Mouse (Mus musculus) MN1 (cell line): ENCODE measurements around the gene Map6.

Experiments used
- DNase-seq: peaks from one replicate; pipeline ENCODE4 v3.0.0-alpha.2; 2016; ENCODE audit warnings: low spot score

Map6 gene

DNA sequence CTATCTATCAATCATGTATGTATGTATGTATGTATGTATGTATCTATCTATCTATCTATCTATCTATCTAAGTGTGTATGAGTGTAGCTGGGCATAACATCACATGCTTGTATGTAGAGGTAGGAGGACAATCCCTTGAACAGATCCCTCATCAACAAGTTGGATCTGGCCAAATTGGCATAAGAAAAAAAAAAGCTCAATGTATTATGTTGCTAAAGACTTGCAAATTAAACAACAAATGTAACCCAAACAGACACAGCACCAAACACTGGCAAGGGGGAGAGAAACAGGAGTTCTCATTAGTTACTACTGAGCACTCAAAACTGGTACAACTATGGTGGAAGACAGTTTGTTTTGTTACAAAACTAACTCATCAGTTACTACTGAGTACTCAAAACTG is 2.6 kb upstream of the Map6 start:
- DNase-seq, result no peak

DNA sequence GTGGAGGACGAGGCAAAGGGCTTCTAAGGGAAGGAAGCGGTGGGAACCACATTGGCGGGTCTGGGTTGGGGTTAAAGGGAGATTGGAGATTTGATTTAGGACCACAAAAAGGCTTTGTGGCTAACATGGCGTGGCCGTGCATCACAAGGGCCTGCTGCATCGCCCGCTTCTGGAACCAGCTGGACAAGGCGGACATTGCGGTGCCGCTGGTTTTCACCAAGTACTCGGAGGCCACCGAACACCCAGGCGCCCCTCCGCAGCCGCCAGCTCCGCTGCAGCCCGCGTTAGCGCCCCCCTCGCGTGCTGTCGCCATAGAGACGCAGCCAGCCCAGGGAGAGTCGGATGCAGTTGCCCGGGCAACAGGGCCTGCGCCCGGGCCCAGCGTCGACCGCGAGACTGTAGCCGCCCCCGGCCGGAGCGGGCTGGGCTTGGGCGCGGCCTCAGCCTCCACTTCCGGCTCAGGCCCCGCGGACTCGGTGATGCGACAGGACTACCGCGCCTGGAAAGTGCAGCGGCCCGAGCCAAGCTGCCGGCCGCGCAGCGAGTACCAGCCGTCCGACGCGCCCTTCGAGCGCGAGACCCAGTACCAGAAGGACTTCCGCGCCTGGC is 754 bp downstream of the Map6 start:
- peak; percentile 90 for DNase-seq

DNA sequence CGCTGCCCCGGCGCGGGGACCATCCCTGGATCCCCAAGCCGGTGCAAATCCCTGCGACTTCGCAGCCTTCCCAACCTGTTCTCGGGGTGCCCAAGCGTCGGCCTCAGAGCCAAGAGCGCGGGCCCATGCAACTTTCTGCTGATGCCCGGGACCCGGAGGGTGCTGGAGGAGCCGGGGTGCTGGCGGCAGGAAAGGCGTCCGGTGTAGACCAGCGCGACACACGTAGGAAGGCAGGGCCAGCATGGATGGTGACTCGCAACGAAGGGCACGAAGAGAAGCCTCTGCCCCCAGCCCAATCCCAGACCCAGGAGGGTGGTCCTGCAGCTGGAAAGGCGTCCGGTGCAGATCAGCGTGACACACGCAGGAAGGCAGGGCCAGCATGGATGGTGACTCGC is 1.3 kb downstream of the Map6 start:
- no peak for DNase-seq

DNA sequence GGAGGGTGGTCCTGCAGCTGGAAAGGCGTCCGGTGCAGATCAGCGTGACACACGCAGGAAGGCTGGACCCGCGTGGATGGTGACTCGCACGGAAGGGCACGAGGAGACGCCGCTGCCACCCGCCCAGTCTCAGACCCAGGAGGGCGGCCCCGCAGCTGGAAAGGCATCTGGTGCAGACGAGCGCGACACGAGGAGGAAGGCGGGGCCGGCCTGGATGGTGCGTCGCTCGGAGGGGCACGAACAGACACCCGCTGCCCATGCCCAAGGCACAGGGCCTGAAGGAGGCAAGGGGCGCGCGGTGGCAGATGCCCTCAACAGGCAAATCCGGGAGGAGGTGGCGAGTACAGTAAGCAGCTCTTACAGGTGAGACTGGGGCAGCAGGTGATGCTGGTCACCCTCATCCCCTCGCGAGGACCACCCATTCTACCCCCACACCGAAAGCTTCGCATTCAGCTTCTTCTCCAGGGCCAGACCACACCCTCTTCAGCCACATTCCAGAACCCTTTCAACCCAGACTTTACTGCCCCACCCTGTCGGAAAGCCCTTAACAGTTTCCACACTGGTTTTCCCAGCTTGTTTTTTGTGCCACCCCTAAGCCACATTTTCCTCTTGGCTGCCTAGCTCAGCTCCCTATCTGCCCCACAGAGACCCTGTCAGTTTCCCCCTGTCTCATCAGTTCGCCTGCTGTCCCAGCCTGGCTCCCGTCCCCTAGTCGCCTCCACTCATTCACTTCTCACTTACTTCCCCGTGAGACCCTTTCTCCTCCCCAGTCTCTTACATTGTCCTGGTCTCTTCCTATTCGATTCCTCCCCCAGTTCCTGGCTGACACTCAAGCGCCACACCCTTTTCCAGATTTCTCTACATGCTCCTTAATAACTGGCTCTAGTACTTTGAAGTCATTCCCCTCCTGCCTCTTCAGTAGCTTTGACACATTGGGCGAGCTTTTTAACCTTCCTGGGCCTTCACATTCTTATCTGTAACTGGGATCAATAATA is 2.0 kb downstream of the Map6 start:
- peak; percentile 60 for DNase-seq

DNA sequence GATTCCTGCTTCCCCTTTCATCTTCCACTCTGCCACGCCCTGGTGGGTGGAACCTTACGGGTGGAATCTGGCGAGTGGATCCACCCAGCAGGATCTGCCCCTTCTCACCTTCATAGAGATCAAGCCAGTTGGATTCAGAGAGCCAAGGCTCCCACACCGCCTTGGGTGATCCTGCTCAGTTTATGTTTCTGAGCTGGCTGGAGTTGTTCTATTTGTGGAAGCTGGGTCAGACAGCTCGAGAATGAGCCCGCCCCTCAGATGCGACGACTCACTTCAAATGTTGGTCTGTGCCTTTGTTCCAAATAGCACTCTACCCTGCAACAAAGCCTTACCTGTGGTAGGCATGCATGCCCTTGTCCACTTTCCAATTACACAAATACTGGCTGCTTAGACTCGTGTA is 4.4 kb downstream of the Map6 start:
- DNase-seq, result no peak

DNA sequence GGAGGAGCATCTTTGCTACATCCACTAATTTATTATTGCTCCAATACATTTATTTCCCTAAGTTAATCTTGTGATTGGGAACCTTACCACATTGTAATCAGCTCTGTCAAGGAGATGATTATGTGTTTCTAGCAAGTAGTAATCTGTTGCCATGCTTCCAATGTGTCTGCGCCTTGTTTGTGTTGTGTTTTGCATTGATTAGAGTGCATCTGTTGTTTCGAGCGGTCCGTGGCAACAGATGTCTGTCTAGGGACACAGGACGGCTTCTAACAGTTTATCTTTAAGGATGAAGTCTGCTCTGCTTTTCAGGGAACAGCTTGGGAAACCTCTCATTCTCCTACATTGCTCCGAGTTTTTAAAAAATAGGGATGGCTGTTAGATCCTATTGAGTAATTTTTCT is 7.9 kb downstream of the Map6 start:
- DNase-seq, result no peak

DNA sequence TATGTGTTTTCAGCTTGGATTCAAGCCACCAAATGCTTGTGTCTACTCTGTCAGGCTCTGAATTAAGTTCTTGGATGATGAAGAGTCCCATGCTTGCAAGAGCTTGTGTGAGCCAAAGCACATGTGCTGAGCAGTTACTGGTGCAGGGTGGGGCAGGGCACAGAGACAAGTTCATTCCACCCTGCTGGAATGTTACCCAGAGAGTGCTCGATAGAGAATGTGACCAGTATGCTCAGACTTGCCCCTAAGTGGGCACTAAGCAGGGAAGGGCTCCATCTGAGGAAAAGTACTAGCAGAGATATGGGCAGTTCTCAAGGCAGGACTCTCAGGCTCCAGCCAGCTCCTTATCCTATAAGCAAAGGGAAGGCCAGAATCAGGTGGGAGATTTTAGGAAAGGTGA is 9.4 kb downstream of the Map6 start:
- no peak for DNase-seq

DNA sequence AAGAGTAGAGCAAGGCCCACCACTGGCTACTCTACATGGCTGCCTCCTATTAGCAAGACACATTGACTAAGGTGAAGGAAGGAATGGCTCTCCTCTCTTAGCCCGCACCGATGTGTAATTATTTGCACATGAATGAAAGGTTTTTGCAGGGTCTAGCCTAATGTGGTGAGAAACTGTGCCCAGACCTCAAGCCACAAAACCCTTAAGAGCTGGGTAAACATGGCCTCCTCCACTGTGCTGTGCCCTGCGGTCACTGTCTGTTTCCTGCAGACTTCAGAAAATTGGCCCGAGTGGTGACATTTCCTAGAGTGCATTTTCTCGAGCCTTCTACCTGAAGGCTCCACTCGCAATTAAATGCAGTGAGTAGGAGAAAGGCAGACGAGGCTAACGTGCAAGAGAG is 11.1 kb downstream of the Map6 start:
- no peak for DNase-seq

DNA sequence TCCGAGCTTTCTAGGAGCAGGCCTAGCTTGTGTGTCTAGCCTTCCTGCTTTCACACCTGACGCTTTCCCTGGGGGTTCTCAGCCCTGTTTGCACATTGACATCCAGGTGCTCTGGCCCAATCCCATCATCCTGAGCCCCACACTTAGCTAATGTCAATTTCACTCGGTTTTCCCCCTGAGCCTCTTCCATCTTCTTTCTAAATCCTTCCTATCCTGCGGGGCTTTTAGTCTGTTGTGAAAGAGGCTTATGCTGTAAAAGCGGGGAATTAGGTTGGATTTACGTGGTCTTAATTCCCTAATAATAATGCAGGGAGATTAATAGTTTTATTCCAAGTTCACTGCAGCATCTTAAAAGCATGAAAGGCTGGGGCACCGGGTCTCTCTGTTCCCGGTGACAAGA is 12.3 kb downstream of the Map6 start:
- no peak for DNase-seq

DNA sequence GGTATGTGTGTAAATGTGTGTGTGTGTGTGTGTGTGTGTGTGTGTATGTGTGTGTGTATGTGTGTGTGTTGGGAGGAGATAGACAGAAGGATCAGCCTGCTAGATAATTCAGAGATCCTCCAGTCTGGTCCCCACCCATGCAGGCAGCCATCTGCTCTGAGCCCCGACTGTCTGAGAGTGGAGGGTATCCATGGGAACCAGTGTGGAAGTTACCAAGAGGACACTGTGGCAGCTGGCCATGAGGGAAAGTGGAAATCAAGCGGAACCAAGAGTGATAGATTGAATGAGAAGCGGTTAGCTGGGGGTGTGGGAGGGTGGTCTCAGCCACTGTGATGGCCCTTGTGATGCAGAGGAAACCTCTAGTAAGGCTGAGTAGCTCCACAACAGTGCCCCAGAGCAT is 20.0 kb downstream of the Map6 start:
- DNase-seq, result peak; percentile 69

DNA sequence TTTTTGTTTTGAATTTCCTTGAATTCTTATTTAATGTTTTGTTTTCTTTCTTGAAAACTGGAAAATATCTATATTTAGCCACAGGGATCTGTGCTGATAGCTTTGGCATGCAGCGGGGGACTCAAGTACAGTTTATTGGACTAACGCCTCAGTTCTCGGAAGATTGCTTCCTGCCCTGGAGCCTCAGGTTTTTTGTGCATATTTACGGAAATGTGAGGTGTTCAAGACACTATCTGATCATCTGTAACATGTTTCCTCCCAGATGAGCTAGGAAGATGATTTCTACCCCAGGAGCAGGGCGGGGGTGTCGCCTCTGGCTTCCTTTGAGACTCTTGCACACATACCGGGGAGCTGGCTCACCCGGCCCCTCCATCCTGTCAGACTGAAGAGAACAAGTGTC is 22.8 kb downstream of the Map6 start:
- no peak for DNase-seq

DNA sequence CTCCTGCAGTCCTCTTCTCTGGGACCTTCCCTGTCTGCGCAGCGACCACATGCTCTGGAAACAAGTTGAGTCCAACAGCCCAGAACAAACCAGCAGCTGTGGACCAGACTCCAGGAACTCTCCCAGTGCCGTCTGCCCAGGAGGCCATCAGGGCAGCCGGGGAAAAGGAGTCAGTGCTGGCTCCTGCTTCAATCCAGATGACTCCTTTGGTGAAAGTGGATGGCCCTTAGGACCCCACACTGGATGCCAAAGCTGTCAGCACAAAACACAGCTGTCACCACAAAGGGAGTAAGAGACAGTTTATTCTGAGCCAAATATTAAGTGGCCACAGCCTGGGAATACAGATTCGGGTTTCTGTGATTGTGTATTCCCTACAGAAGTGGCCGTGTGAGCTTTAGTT is 23.7 kb downstream of the Map6 start:
- DNase-seq, result no peak

DNA sequence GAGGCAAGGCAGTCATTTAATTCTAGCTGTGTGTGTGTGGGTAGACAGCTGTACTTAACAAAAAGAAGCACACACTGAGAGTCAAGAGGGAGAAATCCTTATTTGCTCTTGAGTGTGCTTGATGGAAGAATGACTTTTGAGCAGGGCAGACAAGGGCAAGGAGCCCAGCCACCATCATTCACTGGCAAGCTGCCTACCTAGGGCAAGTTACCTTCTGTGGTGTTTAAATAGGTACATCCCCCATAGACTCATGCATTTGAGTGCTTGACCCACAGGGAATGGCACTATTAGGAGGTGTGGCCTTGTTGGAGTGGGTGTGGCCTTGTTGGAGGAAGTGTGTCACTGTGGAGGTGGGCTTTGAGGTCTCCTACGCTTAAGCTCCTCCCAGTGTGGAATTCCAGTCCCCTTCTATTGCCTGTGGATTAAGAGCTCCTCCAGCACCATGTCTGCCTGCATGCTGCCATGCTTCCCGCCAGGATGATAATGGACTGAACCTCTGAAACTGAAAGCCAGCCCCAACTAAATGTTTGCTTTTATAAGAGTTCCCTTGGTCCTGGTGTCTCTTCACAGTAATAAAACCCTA is 27.0 kb downstream of the Map6 start:
- no peak for DNase-seq

DNA sequence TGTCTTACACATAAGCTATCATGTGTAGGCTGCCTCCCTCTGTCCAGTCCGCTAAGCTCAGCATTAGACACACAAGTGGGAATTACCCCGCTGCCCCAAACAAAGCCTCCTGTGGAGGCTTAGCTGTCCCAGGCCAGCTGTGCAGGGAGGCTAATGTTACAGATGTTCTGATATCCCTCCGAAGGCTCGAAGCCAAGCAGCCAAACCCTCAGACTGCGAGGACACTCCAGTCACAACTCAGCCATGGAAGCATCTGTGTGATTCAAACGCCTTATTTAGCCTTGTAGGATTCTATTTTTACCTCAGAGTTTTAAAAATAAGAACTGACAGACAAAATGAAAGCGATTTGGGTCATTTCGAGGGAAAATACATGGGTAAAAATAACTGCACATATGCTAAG is 27.9 kb downstream of the Map6 start:
- peak; percentile 56 for DNase-seq

DNA sequence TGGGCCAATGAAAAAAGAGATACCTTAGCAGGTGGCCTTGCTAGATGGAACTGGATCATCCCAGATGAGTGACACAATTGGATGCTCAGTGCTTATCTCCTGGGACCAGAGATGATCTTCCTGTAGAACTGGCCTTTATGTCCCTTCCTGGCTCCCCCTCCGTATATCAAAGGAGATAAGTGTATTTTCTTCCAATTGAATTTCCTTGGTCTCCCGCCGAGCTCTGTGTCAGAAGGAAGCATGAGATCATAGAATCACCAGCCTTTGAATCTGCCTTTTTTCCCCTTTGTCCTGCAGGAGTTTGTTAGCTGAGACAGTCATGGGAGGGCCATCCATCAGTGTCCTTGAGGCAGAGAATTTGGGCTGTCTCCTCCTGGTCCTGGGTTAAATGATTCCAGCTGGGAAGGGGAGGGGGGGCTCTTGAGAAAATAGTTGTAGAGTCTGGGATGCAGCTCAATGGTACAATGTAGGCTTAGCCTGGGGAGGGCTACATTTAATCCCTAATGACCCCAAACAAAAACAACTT is 33.5 kb downstream of the Map6 start:
- peak; percentile 59 for DNase-seq

DNA sequence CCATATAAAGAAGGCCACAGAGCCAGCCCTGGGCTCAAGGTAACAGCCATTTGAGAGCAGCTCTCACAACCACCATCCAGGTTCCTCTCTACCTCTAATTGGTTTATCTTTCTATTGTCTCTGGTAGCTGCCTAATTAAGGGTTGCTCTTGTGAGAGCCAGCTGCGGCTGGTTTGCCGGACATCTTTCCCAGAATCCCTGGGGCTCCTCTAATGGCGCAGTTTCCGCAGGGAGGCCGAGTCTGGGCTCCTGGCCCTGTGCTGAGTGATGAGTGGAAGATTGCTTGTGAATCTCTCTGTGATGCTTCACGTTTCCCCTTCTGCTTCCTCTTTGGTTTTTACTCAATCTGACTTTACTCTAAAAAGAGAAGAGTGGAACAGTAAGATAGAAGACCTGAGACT is 36.8 kb downstream of the Map6 start:
- peak; percentile 63 for DNase-seq

DNA sequence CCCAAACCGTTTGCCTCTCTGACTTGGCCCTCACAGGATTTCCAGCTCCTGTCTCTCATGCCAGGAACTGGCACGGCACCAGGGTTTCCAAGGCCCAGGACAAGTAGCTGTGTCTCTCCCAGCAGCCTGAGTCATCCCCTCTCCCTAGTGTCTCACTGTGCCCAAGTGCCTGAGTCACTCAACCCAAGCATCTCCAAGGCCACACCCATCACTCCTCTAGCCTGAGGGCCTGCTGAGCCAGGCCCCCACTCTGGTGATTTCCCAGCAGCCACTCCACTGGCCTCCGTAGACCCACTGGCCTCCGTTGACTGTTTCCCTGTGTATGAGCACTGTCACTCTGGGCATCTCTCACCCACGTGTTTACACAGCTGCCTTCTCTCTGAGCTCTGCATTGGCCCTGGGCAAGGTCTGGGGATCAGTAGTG is 37.7 kb downstream of the Map6 start:
- DNase-seq, result peak; percentile 94

DNA sequence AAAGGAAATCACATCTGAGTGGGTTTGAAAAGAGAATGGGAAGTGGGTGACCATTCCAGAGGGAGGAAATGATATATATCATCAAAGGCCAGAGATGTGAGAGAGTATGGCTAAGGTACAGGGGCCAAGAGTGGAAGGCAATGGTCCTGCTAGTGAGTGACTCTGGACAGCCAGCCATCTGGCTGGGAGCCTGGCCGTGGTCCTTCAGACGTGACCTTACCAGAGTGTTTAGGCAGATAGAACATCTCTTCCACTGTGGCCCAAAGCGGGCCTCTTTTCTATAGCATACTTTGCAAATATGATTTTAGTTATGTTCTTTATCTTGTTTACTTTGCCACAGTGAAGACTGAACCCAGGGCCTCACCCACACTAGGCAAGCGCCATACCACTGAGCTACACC is 38.4 kb downstream of the Map6 start:
- DNase-seq, result no peak

DNA sequence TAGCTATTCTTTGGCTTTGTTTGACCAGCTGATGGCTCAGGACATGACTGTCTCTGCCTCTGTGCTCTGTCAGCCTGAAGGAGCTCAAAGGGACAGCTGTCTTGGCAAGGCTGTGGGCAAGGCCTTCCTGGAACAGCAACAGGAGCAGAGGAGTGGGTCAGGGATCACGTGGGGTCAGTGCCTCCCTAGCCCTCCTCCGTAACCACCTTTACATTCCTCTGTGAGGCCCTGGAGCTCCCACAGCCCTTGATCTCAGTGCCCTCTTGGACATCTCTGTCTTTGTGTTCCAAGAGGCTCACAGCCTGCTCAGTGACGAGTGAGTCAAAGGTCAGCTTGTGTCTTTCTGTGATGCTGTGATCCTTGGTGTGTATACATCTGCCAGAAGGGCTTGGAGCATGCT is 39.4 kb downstream of the Map6 start:
- no peak for DNase-seq

DNA sequence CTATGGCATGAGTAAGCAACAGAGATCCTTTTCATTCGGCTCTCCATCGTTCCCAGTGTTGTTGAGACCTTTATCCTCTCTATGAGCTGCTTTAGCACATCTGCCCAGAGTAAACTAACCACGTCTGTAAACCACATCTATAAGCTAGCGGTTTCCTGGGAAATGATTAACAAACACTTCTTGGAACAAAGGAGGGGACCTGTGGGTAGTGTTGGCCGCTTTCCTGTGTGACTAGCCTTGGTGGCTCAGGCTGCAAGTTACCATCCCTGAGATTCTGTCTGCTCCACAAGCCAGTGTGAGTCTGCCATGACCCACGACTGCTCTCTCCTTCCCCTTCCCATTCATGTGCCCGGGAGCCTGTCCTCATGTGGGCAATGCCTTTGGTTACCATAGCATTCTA is 44.2 kb downstream of the Map6 start:
- DNase-seq, result no peak

DNA sequence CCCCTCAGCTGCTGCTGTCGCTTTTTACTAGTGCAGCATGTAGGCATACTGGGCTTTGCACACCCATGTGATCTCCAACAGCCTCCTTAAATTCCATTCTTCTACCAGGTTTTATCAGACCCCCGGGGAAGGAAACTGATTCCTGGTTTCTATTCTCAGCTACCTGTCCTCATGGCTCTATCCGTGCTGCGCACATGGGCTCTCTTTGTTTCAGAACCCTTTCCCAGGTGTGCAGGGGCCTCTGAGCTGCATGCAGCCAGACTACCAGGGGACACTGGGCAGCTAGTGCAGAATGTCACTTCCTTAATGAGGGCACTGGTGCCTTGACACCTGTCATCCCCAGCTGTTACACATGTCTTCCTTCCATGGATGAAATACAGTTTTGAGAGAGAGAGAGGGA is 44.8 kb downstream of the Map6 start:
- no peak for DNase-seq

DNA sequence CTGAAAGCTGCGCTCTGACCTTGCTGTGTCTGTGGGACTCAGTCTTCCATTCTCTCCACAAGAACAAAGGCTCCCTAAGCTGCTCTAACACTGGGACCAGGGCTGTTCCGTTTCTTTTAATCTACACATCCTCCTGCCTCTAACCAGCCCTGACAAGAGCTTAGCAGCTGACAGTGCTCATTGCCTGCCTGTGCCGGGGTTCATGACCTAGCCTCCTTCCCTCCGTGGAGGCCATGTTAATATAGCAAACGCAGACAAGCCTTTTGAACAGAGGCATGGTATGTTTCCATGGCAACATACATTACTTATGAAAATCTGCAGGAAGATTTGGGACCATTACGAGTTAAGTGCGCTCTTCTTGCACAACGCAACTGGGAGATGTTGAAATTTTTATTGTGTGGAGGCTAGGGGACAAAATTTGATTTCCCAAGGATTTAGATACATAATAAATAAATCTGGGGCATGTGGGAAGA is 45.5 kb downstream of the Map6 start:
- DNase-seq, result no peak

DNA sequence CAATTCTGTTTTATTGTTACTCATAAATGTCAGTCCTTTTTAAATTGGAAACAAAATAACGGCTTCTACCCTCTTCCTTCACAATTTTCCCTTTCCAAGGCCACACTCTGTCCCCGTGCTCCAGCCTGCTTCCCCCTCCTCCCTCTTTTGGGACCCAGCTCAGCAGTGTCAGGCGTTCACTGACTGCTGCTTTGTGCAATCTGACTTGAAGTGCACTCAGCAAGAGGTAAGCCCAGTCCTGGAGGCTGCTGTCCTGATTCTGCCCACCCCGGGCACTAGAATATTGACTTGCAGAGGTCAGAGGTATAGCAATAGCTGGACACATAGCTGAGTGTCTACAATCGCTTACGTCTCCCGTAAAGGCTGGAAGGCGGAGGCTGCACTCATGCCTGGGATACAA is 46.0 kb downstream of the Map6 start:
- no peak for DNase-seq
